Mouse (Mus musculus) stomach, postnatal 0 days (tissue): ENCODE measurements around the gene Ints7. TPM values are rescaled to one million over a fixed set of nuclear protein-coding genes. Genes with fewer than 3 reads are reported as not detected.

Experiments
- ATAC-seq: fragments of 200-750 bp; cut with Nextera tagmentation; 2 replicates; pipeline ENCODE4 v1.8.0; 2017; ENCODE audit not compliant: low FRiP score, low TSS enrichment
- DNase-seq: peaks from one replicate; pipeline ENCODE4 v3.0.0-alpha.2; 2016; ENCODE audit warnings: low spot score
- H3K27ac ChIP-seq: fragments of 300-500 bp; sonication (generic); replicated peaks from 2 replicates; pipeline ENCODE4 v1.5.1; 2014; ENCODE audit warnings: mild to moderate bottlenecking, control low read depth
- H3K27me3 ChIP-seq: fragments of 300-500 bp; sonication (generic); 2 replicates; pipeline ENCODE4 v1.6.1; 2014; ENCODE audit warnings: low read length; ENCODE audit not compliant: control insufficient read depth, insufficient read depth
- H3K36me3 ChIP-seq: fragments of 300-500 bp; sonication (generic); 2 replicates; pipeline ENCODE4 v1.6.1; 2014; ENCODE audit warnings: low read length, mixed read lengths; ENCODE audit not compliant: control insufficient read depth, insufficient read depth
- H3K4me1 ChIP-seq: fragments of 300-500 bp; sonication (generic); replicated peaks from 2 replicates; pipeline ENCODE4 v1.6.1; 2014; ENCODE audit warnings: antibody characterized with exemption; ENCODE audit not compliant: control insufficient read depth, insufficient read depth
- H3K4me2 ChIP-seq: fragments of 300-500 bp; sonication (generic); replicated peaks from 2 replicates; pipeline ENCODE4 v1.6.1; 2014; ENCODE audit warnings: low read depth, mild to moderate bottlenecking, control low read depth, moderate library complexity
- H3K4me3 ChIP-seq: fragments of 300-500 bp; sonication (generic); 2 replicates; pipeline ENCODE4 v1.5.1; 2014; ENCODE audit warnings: low read depth, low read length, control low read depth
- H3K9ac ChIP-seq: fragments of 300-500 bp; sonication (generic); 2 replicates; pipeline ENCODE4 v1.6.1; 2014; ENCODE audit warnings: mild to moderate bottlenecking, low read length, control low read depth, mixed read lengths
- H3K9me3 ChIP-seq: fragments of 300-500 bp; sonication (generic); 2 replicates; pipeline ENCODE4 v1.6.1; 2016; ENCODE audit warnings: low read length; ENCODE audit not compliant: control insufficient read depth
- CTCF ChIP-seq: IDR thresholded peaks from 2 replicates; pipeline ENCODE4 v1.5.1; 2016; ENCODE audit warnings: antibody characterized with exemption, low read depth, mild to moderate bottlenecking, moderate library complexity
- EP300 ChIP-seq: optimal IDR thresholded peaks from 2 replicates; pipeline ENCODE3; 2016; ENCODE audit warnings: antibody characterized with exemption
- WGBS: fragments of 180-500 bp; shearing (Covaris S2); extraction: QIAGEN DNeasy Blood & Tissue Kit; methylation state at CpG from one replicate; pipeline ENCODE4 v1.1.7; 2014; 5-methylcytosine and 5-hydroxymethylcytosine counted together
- polyA plus RNA-seq: library from polyadenylated mRNA; unstranded; fragments of >200 nt; fragmentation: Nextera tagmentation; extraction: Ambion mirVana; gene quantifications from 2 replicates; pipeline ENCODE4 v1.2.1, GENCODE M21; 2015

Gene Ints7
- polyA plus RNA-seq, 1 experiment from 2014 or later = 15.1 TPM

DNA sequence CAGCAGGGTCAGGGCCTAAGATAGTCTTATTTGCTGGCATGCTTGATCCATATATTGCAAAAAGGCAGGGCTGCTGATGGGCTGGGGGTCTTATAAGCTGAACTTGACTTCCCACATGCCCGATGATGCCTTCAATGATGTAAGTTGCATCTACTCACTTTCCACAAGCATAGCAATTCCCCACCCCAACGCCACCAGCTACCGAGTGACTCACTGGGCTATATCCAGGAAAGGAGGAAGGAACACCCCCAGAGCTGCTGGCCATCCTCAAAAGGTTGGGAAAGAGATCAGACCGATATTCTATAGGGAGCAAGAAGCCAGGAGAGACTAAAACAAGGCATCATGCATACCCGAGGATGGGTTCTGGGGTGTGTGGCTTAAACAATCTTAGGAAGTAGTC is 15.7 kb upstream of the Ints7 start:
- H3K4me2 ChIP-seq = no peak overlapping the region
- no peaks in the 10 kb centered on the region for H3K36me3 ChIP-seq
- no peaks in the 10 kb centered on the region for H3K4me1 ChIP-seq
- no peak overlapping the region for H3K4me3 ChIP-seq
- no peaks in the 10 kb centered on the region for H3K27me3 ChIP-seq
- ATAC-seq (no peak), DNase-seq (no peak)
- no peaks in the 10 kb centered on the region for H3K9me3 ChIP-seq
- 79% methylated on average over 5 of the region's 5 CpGs for whole genome bisulfite sequencing
- TF ChIP-seq EP300 = no peak
- TF ChIP-seq CTCF = no peak
- no peak overlapping the region for H3K27ac ChIP-seq
- no peak overlapping the region for H3K9ac ChIP-seq

DNA sequence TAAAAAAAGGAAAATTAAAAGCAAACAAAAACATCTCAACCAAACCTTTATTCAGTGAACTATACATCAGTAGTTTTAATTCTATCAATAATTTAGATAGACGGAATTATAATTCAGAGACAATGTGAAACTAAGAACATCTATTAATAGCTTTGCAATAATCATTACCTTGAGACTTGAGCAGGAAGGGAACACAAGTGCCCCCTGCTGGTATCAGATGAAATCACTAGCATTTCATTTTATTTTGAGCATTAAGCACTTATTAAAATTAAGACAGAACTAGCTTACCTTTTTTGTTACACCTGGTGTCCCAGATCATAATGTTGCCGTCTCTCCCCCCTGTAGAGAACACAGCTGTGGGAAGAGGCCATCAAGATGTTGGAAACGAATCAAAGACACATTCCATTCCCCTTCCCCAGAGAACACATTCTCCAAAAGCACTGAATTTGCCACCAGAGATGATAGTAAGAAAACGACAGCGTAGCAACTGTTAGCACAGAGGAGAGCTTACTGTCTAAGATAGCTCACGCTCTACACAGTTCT is 12.5 kb upstream of the Ints7 start:
- Histone ChIP-seq H3K4me1 (no peaks in the 10 kb centered on the region), H3K27me3 (no peaks in the 10 kb centered on the region), H3K4me2 (no peak overlapping the region), H3K9ac (no peak overlapping the region), H3K36me3 (no peaks in the 10 kb centered on the region), H3K9me3 (no peaks in the 10 kb centered on the region), H3K27ac (no peak overlapping the region), H3K4me3 (no peak overlapping the region)
- 54% methylated on average over 6 of the region's 6 CpGs for WGBS
- DNase-seq = no peak
- no peak for ATAC-seq
- TF ChIP-seq CTCF = peak; percentile 88
- no peak for TF ChIP-seq EP300

DNA sequence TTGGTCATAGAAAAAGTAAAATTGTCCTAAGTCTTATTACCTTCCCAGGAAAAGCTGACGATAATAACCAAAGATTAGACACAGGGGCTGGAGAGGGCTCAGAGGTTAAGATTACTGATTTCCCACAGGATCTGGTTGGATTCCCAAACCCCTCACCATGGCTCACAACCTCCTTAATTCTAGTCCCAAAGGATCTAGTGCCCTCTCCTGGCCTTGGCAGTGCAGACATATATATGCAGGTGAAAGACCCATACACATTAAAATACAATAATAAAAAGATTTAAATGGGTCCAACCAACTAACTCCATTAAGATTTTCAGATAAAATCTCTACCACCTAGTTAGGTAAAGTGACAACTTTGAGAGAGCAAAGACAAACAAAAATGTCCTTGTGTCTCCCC is 7.6 kb upstream of the Ints7 start:
- Histone ChIP-seq H3K9ac (no peak overlapping the region), H3K4me2 (no peak overlapping the region), H3K27me3 (no peaks in the 10 kb centered on the region), H3K9me3 (no peaks in the 10 kb centered on the region), H3K4me3 (no peak overlapping the region), H3K4me1 (no peaks in the 10 kb centered on the region), H3K27ac (no peak overlapping the region), H3K36me3 (no peaks in the 10 kb centered on the region)
- WGBS = 100% methylated on average over 1 of the region's 1 CpGs
- no peak for DNase-seq
- ATAC-seq = no peak
- TF ChIP-seq CTCF (peak; percentile 74), EP300 (no peak)

GRCm38 (mm10) chr1:191569625-191570024 is 5.8 kb upstream of the Ints7 start:
- H3K27ac ChIP-seq = no peak overlapping the region
- H3K4me2 ChIP-seq = no peak overlapping the region
- DNase-seq = no peak
- H3K27me3 ChIP-seq = no peaks in the 10 kb centered on the region
- WGBS = 98% methylated on average over 2 of the region's 2 CpGs
- H3K4me3 ChIP-seq = no peak overlapping the region
- no peaks in the 10 kb centered on the region for H3K36me3 ChIP-seq
- no peak for TF ChIP-seq EP300
- TF ChIP-seq CTCF = no peak
- H3K9ac ChIP-seq = no peak overlapping the region
- H3K4me1 ChIP-seq = no peaks in the 10 kb centered on the region
- no peak for ATAC-seq
- H3K9me3 ChIP-seq = no peaks in the 10 kb centered on the region

DNA sequence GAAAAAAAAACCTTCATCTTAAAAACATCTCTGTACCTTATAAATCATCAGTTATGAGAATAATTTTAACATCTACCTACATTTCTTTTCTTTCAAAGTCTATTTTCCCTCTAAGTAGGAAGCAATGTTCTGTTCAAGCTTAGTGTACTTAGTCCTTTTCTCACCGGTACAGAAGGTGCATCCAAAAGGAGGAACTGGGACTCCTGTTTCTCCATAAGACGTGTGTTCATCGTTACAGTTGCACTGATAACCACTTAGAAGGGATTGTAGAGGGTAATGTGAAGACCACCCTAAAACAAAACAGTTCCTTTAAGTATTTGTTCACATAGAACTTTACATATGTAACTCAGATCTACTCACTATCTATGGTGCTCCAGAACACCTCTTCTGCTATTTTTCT is 5.0 kb upstream of the Ints7 start:
- no peaks in the 10 kb centered on the region for H3K9me3 ChIP-seq
- DNase-seq (no peak), ATAC-seq (no peak)
- no peaks in the 10 kb centered on the region for H3K4me1 ChIP-seq
- H3K36me3 ChIP-seq = no peaks in the 10 kb centered on the region
- no peak overlapping the region for H3K4me2 ChIP-seq
- TF ChIP-seq EP300 = no peak
- TF ChIP-seq CTCF = no peak
- H3K4me3 ChIP-seq = no peak overlapping the region
- WGBS = 84% methylated on average over 3 of the region's 3 CpGs
- H3K9ac ChIP-seq = no peak overlapping the region
- no peaks in the 10 kb centered on the region for H3K27me3 ChIP-seq
- no peak overlapping the region for H3K27ac ChIP-seq

- no peaks in the 10 kb centered on the region for H3K27me3 ChIP-seq
- DNase-seq (no peak), ATAC-seq (no peak)
- peaks cover 4% of the 10 kb centered on the region; the same call in 1 of the 2 replicates for H3K4me1 ChIP-seq
- peak overlapping the region; percentile 85 for H3K4me3 ChIP-seq
- H3K36me3 ChIP-seq = no peaks in the 10 kb centered on the region
- peak overlapping the region; percentile 77 for H3K9ac ChIP-seq
- no peaks in the 10 kb centered on the region for H3K9me3 ChIP-seq
- TF ChIP-seq EP300 (no peak), CTCF (no peak)
- 1% methylated on average over 13 of the region's 13 CpGs for WGBS
- peak overlapping the region; percentile 78 for H3K4me2 ChIP-seq
- peak overlapping the region; percentile 91 for H3K27ac ChIP-seq
Observed at GRCm38 (mm10) chr1:191573906-191574639, 1.4 kb upstream of the Ints7 start.
